Mouse (Mus musculus) right cerebral cortex, adult 2 months (tissue): ENCODE results near the gene Kcnh1.

ENCODE experiments used
- DNase-seq, 2 experiments: peaks; one replicate each; pipeline ENCODE4 v3.0.0; 2021 to 2022; ENCODE audit warnings: low spot score in 2 of 2

The Kcnh1 gene

DNA sequence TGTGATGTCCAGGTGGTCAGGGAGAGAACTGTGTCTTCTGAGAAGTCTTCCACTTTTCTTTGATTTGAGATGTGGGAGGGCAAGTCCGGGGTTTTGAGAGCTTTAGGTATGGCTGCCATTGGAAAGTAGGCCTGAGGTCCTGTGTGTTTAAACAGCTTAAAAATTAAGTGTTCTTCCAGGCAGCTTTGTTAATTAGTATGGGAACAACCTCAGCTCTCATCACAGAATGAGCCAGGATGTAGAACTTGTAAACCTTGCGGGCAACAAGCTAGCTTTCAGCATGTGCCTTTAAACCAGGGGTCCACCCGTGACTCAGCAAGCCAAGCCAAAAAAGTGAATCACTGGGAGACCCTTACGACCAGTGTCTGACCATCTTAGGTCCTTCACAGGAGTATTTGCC lies 214.6 kb downstream of the Kcnh1 start:
- no peak for DNase-seq

DNA sequence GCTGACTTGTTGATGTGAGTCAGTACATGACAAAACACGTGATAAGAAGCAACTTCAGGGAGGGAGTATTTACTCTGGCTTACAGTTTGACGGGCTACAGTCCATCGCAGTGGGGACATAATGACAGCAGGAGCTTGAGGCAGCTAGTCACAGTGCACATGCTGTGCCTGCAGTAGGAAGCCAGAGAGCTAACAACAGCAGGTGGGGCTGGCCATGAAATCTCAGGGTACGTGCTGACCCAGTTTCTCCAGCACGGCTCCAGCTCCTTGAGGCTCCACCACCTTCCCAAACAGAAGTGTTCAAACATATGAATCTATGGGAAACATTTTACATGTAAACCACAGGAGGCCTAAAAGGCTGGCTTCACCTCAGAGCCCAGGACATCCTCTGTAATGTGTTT lies 216.0 kb downstream of the Kcnh1 start:
- no peak for DNase-seq

DNA sequence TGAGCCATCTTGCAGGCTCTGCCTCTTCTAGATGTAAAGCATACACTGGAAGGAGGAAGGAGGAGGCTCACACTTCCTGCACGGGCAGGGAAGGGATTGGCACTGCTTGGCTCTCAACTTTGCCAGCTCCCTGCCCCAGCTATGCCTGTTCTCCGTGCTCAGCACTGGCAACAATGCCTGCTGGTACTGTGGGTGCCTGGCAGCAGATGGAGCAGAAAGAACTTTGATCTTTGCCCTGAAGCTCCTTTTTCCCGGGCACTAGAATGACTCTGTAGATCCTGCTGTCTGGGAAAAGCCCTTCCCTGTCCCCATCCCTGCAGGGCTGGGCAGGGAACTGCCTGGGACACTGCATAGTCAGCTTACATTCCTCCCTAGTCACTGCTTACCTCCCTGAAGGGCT lies 225.2 kb downstream of the Kcnh1 start:
- peak in 1 of 2 experiments; percentile 27 for DNase-seq

DNA sequence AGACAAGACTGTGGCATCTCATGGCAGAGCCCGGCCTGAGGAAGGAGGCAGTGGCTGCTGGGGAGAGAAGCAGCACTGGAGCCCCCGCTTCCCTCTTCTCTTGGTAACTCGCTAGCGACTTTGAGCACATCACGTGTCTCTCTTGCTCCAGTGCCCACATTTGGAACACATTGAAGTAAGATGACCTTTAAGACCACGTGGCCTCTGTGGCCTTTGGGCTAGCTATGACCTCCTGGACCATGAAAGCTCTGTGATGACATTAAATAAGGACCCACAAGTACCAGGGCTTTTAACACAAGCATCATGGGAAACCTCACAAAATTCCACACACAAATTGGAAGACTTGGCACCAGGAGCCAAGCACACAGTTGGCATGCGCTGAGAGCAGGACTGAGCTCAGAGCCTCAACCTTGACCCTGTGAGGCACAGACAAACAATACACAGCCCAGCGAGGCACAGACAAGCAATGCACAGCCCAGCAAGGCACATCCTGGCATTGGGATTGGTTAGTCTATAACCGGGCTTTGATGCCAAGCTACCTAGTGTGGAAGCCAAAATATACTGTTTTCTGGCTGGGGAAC lies 225.8 kb downstream of the Kcnh1 start:
- DNase-seq: no peak

DNA sequence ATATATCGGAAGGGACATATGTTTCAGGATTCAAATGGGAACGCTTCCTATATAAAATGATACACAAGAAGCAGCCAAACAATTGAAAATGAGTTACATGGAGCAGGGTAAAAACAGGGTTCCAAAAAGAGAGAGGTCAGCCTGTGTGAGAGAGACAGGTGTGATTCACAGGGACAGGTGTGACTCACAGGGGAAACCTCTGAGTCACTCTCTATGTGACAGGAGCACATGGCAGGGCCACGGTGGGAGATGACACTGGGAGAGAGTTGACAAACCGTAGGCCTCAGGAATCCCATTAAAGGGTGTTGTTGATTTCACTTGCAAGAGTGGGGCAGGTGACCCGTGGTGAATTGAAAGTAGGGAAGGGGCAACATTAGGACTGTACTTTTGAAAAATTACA lies 228.6 kb downstream of the Kcnh1 start:
- no peak for DNase-seq

DNA sequence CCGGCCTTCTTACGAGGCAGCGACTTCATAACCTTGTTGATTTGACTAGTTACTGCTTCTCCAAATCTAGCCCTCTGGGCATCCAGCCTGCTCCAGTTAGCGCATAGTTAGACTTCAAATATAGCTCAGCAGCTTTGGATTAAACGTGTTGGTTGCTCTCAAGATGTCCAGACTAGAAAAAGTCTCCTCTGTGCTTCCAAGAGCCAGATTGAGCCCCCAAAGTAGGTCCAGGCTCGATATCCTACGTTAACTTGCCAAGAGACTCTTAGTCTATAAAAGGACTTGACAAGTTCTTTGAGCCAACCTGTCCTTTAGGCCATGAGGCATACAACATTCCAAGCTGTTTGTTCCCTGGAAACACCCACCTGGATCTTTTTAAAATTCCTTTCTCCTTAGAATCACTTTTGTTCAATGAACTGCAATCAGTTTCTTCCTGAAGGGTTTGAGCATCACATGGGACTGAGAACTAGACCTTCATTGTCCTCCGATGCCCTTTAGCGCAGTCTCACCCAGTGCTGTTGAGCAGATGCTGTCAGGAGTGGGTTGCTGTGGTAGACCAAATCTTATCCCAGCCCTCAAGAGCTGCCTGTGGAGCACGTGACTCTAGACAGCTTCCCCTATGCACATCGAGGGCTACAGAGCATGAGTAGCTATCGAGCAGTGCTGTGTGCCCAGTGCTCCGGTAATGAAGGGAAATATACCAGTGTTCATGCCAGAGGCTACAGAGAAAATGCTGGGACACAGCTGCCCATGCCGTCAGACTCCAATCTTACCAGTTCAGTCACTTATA lies 231.0 kb downstream of the Kcnh1 start:
- DNase-seq: peak in 1 of 2 experiments; percentile 45

DNA sequence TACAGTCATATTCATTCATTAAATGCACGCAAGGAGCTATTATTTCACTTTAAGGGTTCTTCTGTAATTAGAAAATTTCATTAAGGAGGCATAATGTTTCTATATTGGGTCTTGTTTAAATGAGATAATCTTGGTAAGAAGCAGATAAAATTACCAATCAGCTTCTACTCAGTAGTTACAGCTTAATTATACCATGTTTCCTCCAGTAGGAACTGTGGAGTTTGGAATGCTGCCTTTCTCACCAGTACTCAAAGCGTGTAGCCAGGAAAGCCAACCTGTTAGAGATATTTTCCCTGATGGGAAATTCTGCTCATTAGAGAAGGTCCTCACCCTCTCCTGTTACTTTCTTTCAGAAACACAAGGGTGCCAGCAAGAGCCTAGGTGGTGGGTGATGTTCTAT lies 240.8 kb downstream of the Kcnh1 start:
- no peak for DNase-seq

DNA sequence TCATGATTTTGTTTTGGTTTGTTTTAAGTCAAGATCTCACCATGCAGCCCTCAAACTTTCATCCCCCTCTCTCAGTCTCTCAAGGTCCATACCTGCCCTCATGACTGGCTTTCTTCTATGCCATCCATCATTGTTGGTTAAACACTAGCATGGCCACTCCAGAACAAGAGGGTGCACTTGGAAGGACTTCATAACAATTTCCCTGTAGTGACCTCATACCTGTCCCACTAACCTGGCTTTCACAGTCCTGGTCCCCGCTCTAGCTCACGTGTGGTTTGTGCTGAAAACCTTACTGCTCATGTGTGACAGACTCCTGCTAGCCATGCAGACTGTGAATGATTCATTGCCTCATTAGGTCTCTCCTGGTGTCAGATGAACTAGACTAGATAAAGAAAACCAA lies 244.9 kb downstream of the Kcnh1 start:
- DNase-seq: no peak

DNA sequence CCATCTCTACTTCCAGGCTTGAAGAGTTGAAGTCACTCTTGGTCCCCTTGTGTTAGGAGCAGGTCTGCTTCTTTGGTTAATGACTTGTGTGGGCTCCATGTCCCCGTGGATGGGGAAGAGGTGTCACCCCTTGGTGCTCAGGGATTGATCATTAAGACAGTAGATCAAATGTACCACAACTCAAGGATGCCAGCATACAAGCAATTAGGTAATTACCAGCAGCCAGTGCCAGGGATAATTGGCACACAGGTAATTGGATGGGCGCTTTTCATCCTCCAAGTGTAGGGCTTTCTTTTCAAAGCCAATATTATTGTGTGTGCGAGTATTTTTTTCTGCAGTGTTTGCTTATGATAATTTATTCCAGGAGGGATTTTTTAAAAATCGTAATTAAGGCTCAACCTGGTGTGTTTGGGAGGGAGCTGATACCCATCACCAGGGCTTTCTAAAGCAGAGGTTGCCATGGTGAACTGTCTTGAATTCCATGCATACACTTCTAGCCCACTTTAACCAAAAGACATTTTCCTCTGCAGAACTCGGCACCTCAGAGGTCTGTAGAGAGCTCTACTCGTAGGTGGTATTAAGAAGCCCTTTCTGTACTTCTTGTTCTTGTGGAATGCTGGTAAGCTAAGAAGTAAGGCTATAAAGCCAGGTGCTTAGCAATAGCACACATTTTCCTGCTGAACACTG lies 248.7 kb downstream of the Kcnh1 start:
- DNase-seq: no peak

DNA sequence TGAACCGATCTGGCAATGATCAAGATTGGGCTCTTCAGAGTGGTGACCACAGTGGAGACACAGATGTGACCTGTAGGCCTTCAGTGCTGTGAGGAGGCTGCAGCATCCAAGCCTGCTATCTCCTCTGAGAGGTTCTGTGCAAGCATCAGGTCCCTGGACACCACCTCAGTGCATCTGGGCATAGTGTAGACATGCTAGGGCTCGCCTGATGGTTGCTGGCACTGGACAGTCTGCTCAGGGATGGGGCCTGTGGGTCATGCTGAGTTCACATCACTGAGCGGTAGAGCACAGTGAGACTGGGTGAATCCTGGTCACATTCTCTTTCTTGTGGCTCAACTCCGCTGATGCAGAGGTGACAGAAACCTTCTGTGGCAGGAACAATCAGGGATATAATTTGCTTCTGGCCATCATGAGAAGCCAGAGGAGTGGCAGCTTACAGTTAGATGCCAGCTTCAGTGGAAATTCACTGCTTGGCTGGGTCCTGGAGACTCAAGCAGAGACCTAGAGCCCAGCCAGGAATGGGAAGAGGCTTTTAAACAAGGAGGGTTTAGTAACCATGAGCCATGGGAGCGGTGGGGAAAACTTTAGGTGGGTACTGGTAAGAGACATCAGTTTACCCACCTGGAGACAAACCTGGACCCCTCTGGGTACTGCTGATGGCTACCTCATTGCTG lies 252.3 kb downstream of the Kcnh1 start:
- no peak for DNase-seq

DNA sequence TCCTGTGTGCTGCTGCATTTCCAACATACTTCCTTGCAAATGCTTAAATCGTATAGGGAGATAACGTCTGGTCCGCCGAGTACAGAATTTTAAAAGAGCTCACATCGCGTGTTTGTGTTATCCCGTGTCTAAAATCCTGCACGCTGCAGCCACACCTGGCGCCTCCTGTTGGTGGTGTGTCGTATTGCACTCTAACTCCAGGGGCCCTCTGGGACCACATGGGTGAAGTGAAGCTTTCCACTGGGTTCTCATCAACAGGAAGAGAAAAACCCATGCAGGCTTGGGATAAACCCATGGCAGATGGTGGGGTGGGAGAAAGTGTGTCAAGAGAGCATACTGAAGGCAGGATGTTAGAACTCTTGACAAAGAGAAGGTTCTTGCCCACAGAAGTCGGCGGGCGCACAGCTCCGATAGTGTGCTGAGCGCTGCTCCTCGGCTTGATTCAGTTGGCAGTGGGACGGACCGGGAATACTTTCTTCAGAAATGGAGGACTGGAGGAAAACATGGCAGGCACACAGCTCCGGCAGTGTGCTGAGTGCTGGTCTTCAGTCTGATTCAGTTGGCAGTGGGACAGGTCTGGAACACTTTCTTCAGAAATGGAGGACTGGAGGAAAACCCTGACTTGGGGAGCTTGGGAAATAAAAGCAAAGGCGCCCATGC lies 253.6 kb downstream of the Kcnh1 start:
- DNase-seq: no peak

DNA sequence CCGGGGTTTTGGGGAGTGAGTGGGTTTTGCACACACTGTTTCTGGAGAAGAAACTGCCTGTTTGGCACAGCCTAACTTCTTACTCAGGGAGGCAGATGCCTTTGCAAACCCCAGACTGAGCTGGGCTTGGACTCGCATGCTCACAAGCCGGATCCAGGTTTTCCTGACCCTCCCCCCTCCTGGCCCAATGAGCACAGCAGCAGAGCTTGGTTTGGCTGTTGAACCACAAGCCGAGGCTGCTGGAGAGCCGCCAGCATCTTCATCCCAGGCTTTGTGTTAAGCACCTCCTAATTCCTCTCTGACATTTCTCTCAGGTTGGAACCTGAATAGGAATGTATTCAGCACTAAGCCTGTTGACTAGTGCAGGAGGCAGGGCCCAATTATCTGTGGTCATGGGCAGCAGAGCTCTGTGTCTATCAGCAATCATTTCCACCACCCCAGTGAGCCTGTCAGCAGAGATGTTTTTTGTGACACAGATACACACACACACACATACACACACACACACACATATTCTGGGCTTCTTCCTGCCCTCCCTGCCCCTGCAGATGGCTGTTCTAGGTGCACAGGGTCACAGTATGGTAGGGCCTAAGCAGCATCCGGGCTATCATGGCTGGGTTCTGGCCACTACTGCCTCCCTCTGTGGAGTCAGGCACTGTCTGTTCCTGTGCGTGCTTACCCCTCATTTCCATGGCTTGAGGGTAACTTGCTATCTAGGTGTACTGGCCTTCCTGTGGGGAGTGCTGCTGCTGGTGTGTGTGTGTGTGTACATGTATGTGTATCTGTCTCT lies 254.3 kb downstream of the Kcnh1 start:
- DNase-seq: peak; percentile 70 to 77

DNA sequence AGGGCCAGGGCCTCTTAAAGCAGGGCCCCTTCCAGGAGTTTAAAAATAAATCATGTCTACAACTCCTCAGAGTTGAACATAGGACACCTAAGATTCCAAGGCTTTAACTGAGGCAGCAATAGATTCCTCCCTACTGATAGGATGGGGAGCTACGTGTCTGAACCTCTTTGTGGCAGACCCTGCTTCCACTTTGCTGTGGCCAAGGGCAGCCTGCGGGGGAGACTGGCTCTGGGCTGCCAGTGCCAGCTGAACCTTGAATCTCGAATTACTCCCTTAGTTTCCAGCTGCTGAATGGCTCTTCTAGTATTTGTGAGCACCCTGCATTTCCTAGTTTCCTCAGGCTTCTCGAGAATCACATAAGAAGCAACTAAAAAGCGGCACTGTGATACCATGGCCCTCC lies 255.6 kb downstream of the Kcnh1 start:
- no peak for DNase-seq

DNA sequence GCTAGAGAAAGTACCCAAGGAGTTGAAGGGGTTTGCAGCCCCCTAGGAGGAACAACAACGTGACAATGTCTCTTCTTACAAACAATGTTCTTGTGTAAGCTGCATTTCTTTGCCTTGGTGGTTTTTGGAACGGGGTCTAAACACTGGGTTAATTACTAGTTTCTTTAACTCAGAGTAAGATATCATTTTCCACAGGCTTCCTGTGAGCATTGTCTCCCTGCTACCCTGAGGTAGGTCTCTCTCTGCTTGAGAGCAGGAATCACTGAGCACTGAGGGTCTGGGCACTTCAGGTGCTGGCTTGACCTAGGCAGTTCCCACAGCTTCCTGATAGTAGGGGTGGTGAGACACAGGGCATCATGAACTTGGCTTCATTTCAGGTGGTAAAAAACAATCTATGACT lies 257.1 kb downstream of the Kcnh1 start:
- DNase-seq: no peak

DNA sequence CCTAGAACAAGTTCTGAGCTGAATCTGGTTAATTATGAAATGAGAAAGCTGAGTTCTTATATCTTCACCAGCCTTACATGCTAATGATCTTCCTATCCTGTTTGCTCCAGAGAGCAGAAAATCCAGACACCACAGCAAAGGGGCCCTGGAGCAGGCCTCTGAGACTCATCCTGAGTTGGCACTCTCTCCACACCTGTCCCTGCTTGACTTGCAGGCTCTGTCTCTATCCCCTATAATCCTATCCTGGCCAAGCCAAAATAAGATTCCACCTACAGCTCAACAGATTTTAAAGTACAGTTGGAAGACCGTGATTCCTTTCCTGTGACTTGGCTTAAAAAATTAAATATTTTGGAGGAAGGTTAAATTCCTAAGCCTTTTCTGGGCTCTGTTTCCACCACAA lies 257.9 kb downstream of the Kcnh1 start:
- no peak for DNase-seq

DNA sequence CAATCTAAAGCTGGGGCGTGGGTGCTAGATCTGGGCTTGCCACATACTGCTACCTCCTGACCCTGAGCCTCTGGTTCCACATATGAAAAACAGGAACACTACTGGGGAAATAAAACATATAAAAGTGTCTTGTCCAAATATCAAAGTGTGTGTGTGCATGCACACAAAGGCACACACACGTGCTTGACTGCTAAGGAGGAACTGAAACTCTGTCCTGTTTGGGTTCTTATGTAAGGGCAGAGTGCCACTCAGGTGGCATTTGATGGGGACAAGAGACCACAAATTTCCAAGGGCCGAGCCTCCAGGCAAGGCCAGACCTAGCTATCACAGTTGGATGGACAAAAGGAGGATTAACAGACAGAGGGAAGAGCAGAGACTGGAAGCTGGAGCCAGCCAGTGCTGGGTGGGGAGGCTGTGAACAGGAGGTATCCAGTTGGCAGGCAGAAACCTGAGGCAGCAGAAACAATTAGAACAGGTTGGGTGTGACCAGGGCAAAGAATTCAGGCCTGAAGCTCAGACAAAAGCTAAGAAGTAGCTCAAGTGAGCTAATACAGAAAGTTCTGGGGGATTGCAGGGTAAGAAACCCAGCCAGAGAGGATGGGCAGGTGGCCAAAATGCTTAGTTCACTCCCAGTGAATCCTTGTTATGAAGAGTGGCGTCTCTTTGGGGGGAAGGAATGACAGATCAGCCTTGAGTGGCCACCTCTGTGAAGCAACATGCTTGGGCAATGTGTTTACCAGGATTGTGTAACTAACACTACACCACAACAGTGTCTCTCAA lies 259.2 kb downstream of the Kcnh1 start:
- DNase-seq: no peak

DNA sequence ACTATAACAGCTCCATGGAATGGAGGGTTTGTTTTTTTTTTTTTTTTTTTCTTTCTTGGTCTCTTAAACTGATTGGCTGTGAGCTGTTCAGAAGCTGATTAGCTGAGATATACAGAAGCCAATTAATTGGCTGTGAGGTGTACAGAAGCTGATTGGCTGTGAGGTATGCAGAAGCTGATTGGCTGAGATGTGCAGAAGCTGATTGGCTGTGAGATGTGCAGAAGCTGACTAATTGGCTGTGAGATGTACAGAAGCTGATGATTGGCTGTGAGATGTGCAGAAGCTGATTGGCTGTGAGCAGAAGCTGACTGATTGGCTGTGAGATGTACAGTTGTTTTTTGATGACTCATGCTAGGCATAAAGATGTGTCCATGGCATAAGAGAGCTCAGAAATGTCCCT lies 259.9 kb downstream of the Kcnh1 start:
- DNase-seq: no peak

DNA sequence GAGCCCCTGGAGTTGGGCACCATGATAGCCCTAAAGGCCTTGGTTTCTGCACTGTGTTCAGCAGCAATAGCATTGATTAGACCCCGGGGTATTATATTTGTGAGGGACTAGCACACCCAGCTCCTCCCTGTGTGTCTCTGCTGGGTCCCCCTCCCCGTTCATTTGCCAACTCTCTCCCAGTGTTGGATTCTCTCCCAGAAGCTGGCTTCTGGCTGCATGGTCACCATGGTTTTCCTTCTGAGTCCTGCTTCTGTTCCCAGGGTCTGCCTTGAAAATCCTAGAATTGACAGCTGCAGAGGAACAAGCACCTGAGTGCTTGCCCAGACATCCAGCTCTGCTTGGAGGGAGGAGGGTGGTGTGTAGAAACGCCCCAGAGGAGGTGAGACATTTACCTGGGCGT lies 261.1 kb downstream of the Kcnh1 start:
- peak in 1 of 2 experiments; percentile 40 for DNase-seq

DNA sequence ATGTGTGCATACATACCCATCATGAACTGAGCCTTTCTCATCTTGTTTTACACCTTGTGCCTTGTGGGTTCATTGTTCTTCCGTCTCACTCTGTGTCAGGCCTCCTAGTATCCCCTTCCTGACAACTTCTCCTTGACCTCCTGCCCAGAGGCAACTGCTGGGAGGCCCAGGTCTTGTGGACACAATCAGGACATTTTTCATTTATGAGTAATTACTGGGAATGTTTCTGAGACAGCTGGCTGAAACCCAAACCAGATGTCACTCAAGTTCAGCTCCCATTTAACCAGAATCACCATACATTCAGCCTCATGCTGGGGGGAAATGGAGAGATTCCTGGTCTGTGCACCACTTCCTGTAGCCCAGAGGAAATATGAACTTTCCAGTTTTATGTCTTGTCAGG lies 263.9 kb downstream of the Kcnh1 start:
- no peak for DNase-seq

DNA sequence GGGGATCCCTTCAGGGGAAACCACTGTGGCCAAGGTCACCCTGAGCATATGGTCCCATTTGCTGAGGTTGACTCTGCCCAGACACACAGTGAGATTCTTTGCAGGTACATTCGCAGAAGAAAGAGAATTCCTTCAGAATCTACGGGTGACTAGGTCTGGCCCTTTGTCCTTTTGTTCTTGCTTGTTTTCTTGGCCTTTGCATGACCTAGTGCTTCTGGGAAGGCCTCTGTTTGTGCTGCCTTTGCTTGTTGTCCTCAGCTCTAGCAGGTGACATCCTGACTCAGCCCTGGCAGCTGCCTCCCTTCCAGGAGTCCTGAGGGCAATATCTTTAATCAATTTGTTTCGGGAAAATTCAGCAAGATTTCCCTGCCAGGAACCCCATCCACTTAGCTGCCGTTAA lies 264.4 kb downstream of the Kcnh1 start:
- DNase-seq: no peak
